Mouse (Mus musculus) bone marrow macrophage, adult 2 months (primary cell): ENCODE results near the gene Tardbp.

ENCODE experiments used
- CTCF ChIP-seq: IDR thresholded peaks from 2 replicates; pipeline ENCODE4 v1.5.1; 2012; ENCODE audit warnings: low read depth, mild to moderate bottlenecking, low read length, moderate library complexity
- POLR2A ChIP-seq: IDR thresholded peaks from 2 replicates; pipeline ENCODE4 v1.6.1; 2012; ENCODE audit warnings: mild to moderate bottlenecking, low read depth, low read length, borderline replicate concordance

DNA sequence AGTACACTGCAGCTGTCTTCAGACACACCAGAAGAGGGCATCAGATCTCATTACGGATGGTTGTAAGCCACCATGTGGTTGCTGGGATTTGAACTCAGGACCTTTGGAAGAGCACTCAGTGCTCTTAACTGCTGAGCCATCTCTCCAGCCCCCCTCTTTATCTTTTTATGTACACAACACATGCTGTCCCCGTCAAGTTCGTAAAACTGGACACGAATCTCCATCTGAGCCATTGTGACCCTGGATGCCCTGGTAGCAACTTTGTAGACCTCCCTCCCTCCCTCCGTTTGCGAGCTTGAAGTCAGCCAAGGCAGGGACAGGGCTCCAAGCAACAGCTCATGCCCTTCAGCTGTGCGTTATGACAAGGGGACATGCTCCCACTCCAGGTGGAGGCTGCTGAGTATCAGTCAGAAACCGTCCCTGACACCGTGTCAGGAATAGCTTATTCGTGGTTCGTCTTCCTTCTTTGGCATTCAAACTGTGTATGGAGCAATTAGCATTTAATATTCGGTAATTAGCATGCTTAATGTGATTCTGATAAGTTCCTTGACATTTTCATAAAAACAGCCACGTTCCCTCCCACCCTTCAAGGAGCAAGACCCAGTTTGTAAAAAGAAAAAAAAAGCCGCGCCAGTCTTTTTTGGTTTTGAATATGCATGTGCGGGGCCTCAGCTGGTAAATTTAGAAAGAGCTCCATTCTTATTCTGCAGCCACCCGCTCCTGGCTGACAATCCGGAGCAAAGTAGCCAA, 36.2 kb downstream of the Tardbp start:
- TF ChIP-seq POLR2A (no peak), CTCF (no peak)
